Mouse (Mus musculus) heart, embryonic 10.5 days (tissue): ENCODE measurements around the gene Nudt8. TPM values are rescaled to one million over a fixed set of nuclear protein-coding genes. Genes with fewer than 3 reads are reported as not detected.

Experiments
- DNase-seq: peaks from one replicate; pipeline ENCODE4 v3.0.0-alpha.2; 2017; ENCODE audit warnings: low spot score
- H3K27ac ChIP-seq: fragments of 300-500 bp; sonication (generic); 2 replicates; pipeline ENCODE4 v1.5.1; 2016; ENCODE audit warnings: mild to moderate bottlenecking
- H3K27me3 ChIP-seq: fragments of 300-500 bp; sonication (generic); 2 replicates; pipeline ENCODE4 v1.6.1; 2016; ENCODE audit warnings: mild to moderate bottlenecking; ENCODE audit not compliant: poor library complexity, insufficient read depth, severe bottlenecking
- H3K36me3 ChIP-seq: fragments of 300-500 bp; sonication (generic); 2 replicates; pipeline ENCODE4 v1.6.1; 2016; ENCODE audit warnings: mild to moderate bottlenecking, moderate library complexity
- H3K4me1 ChIP-seq: fragments of 300-500 bp; sonication (generic); 2 replicates; pipeline ENCODE4 v1.6.1; 2016; ENCODE audit warnings: mild to moderate bottlenecking
- H3K4me3 ChIP-seq: fragments of 300-500 bp; sonication (generic); 2 replicates; pipeline ENCODE4 v1.5.1; 2016; ENCODE audit warnings: mild to moderate bottlenecking, moderate library complexity
- H3K9me3 ChIP-seq: fragments of 300-500 bp; sonication (generic); 2 replicates; pipeline ENCODE4 v1.6.1; 2016; ENCODE audit warnings: mild to moderate bottlenecking, moderate library complexity
- WGBS: fragments of 180-500 bp; shearing (Covaris S2); methylation state at CpG from one replicate; pipeline ENCODE4 v1.1.7; 2016; 5-methylcytosine and 5-hydroxymethylcytosine counted together
- polyA plus RNA-seq: library from polyadenylated mRNA; unstranded; fragments of >200 nt; fragmentation: Nextera tagmentation; extraction: Ambion mirVana; gene quantifications from 2 replicates; pipeline ENCODE4 v1.2.1, GENCODE M21; 2016

The Nudt8 gene
- polyA plus RNA-seq, 1 experiment from 2014 or later = 40.2 TPM

GRCm38 (mm10) chr19:3991562-3991961 is 8.8 kb upstream of the Nudt8 start:
- H3K27me3 ChIP-seq = 0 out of 2 replicates have a peak, but pooled peaks cover 6% of the 10 kb centered on the region
- no peaks in the 10 kb centered on the region for H3K36me3 ChIP-seq
- no peak for DNase-seq
- H3K9me3 ChIP-seq = no peaks in the 10 kb centered on the region
- H3K4me1 ChIP-seq = peaks cover 34% of the 10 kb centered on the region
- no peak overlapping the region for H3K4me3 ChIP-seq
- H3K27ac ChIP-seq = no peak overlapping the region
- WGBS = 84% methylated on average over 3 of the region's 3 CpGs

- no peak for DNase-seq
- H3K27ac ChIP-seq = no peak overlapping the region
- WGBS = 81% methylated on average over 3 of the region's 3 CpGs
- no peak overlapping the region for H3K4me3 ChIP-seq
- H3K36me3 ChIP-seq = no peaks in the 10 kb centered on the region
- no peaks in the 10 kb centered on the region for H3K9me3 ChIP-seq
- H3K27me3 ChIP-seq = 0 out of 2 replicates have a peak, but pooled peaks cover 6% of the 10 kb centered on the region
- peaks cover 33% of the 10 kb centered on the region for H3K4me1 ChIP-seq
Measured at GRCm38 (mm10) chr19:3991966-3992365, 8.4 kb upstream of the Nudt8 start.

- no peak within 1 kb of the TSS for H3K4me3 ChIP-seq
- H3K4me1 ChIP-seq = peaks cover 34% of the 10 kb centered on the region
- no peaks in the 10 kb centered on the region for H3K9me3 ChIP-seq
- H3K27ac ChIP-seq = no peak within 1 kb of the TSS
- no peak for DNase-seq
- H3K36me3 ChIP-seq = no peaks in the 10 kb centered on the region
- H3K27me3 ChIP-seq = 0 out of 2 replicates have a peak, but pooled peaks cover 6% of the 10 kb centered on the region
- WGBS = 38% methylated on average over 5 of the region's 5 CpGs
Measured at GRCm38 (mm10) chr19:3992416-3992815, 8.0 kb upstream of the Nudt8 start, which contains the start of gene Tbx10. Tbx10 (plus strand) TSS chr19:3992752.

GRCm38 (mm10) chr19:3994932-3995331 is 5.4 kb upstream of the Nudt8 start:
- DNase-seq = no peak
- Histone ChIP-seq H3K27ac (no peak overlapping the region), H3K4me1 (peaks cover 38% of the 10 kb centered on the region), H3K27me3 (0 out of 2 replicates have a peak, but pooled peaks cover 13% of the 10 kb centered on the region), H3K36me3 (no peaks in the 10 kb centered on the region), H3K9me3 (no peaks in the 10 kb centered on the region), H3K4me3 (no peak overlapping the region)
- WGBS = 67% methylated on average over 6 of the region's 6 CpGs

GRCm38 (mm10) chr19:3995505-3995904 is 4.9 kb upstream of the Nudt8 start:
- Histone ChIP-seq H3K27me3 (0 out of 2 replicates have a peak, but pooled peaks cover 13% of the 10 kb centered on the region), H3K4me3 (no peak overlapping the region), H3K4me1 (peaks cover 35% of the 10 kb centered on the region), H3K9me3 (no peaks in the 10 kb centered on the region), H3K36me3 (no peaks in the 10 kb centered on the region), H3K27ac (no peak overlapping the region)
- DNase-seq = no peak
- 95% methylated on average over 3 of the region's 3 CpGs for WGBS

- no peaks in the 10 kb centered on the region for H3K9me3 ChIP-seq
- no peak overlapping the region for H3K4me3 ChIP-seq
- WGBS = 64% methylated on average over 7 of the region's 7 CpGs
- 0 out of 2 replicates have a peak, but pooled peaks cover 9% of the 10 kb centered on the region for H3K27me3 ChIP-seq
- no peaks in the 10 kb centered on the region for H3K36me3 ChIP-seq
- no peak overlapping the region for H3K27ac ChIP-seq
- no peak for DNase-seq
- H3K4me1 ChIP-seq = peaks cover 33% of the 10 kb centered on the region
Measured at GRCm38 (mm10) chr19:3996106-3996505, 4.3 kb upstream of the Nudt8 start.

GRCm38 (mm10) chr19:3996747-3997146 is 3.6 kb upstream of the Nudt8 start:
- H3K27me3 ChIP-seq = 0 out of 2 replicates have a peak, but pooled peaks cover 7% of the 10 kb centered on the region
- H3K4me1 ChIP-seq = peaks cover 37% of the 10 kb centered on the region
- no peak for DNase-seq
- no peak overlapping the region for H3K27ac ChIP-seq
- no peak overlapping the region for H3K4me3 ChIP-seq
- no peaks in the 10 kb centered on the region for H3K9me3 ChIP-seq
- WGBS = 77% methylated on average over 8 of the region's 8 CpGs
- H3K36me3 ChIP-seq = no peaks in the 10 kb centered on the region

GRCm38 (mm10) chr19:3997231-3997630 is 3.1 kb upstream of the Nudt8 start:
- WGBS = 44% methylated on average over 8 of the region's 8 CpGs

GRCm38 (mm10) chr19:3998335-3998734 is 2.0 kb upstream of the Nudt8 start:
- Histone ChIP-seq H3K9me3 (no peaks in the 10 kb centered on the region), H3K4me3 (no peak overlapping the region), H3K27me3 (0 out of 2 replicates have a peak, but pooled peaks cover 7% of the 10 kb centered on the region), H3K4me1 (peaks cover 43% of the 10 kb centered on the region), H3K36me3 (no peaks in the 10 kb centered on the region), H3K27ac (no peak overlapping the region; the same call in 1 of the 2 replicates)
- no peak for DNase-seq
- 76% methylated on average over 8 of the region's 8 CpGs for WGBS

More at GRCm38 (mm10) chr19:3997231-3997630, 3.1 kb upstream of the Nudt8 start:
- Histone ChIP-seq H3K9me3 (no peaks in the 10 kb centered on the region), H3K27me3 (0 out of 2 replicates have a peak, but pooled peaks cover 7% of the 10 kb centered on the region), H3K27ac (no peak overlapping the region), H3K4me3 (no peak overlapping the region), H3K4me1 (peaks cover 40% of the 10 kb centered on the region), H3K36me3 (no peaks in the 10 kb centered on the region)
- no peak for DNase-seq

- H3K36me3 ChIP-seq = peaks cover 6% of the 10 kb centered on the region
- H3K4me3 ChIP-seq = peak overlapping the region; percentile 82
- peaks cover 51% of the 10 kb centered on the region for H3K4me1 ChIP-seq
- H3K27ac ChIP-seq = peak overlapping the region; percentile 97; the same call in 1 of the 2 replicates
- WGBS = 76% methylated on average over 9 of the region's 9 CpGs
- DNase-seq = no peak
- H3K27me3 ChIP-seq = 0 out of 2 replicates have a peak, but pooled peaks cover 7% of the 10 kb centered on the region
- no peaks in the 10 kb centered on the region for H3K9me3 ChIP-seq
Measured at GRCm38 (mm10) chr19:3999121-3999730, 1.2 kb upstream of the Nudt8 start.

- WGBS = 19% methylated on average over 17 of the region's 17 CpGs
- H3K27me3 ChIP-seq = 0 out of 2 replicates have a peak, but pooled peaks cover 7% of the 10 kb centered on the region
- peak overlapping the region; percentile 82 for H3K4me3 ChIP-seq
- no peaks in the 10 kb centered on the region for H3K9me3 ChIP-seq
- no peak for DNase-seq
- H3K36me3 ChIP-seq = peaks cover 23% of the 10 kb centered on the region
- H3K27ac ChIP-seq = peak overlapping the region; percentile 97
- H3K4me1 ChIP-seq = peaks cover 64% of the 10 kb centered on the region
Measured at GRCm38 (mm10) chr19:4000949-4001525, 657 bp downstream of the Nudt8 start.

GRCm38 (mm10) chr19:4001752-4002151 is 1.4 kb downstream of the Nudt8 start:
- 0 out of 2 replicates have a peak, but pooled peaks cover 7% of the 10 kb centered on the region for H3K27me3 ChIP-seq
- H3K9me3 ChIP-seq = no peaks in the 10 kb centered on the region
- peaks cover 30% of the 10 kb centered on the region for H3K36me3 ChIP-seq
- WGBS = 71% methylated on average over 5 of the region's 5 CpGs
- peak overlapping the region; percentile 97 for H3K27ac ChIP-seq
- peaks cover 63% of the 10 kb centered on the region for H3K4me1 ChIP-seq
- DNase-seq = no peak
- peak overlapping the region; percentile 82 for H3K4me3 ChIP-seq

GRCm38 (mm10) chr19:4003112-4003511 is 2.7 kb downstream of the Nudt8 start, which contains the start of gene Doc2g:
Doc2g (plus strand) TSS chr19:4003313.
- Histone ChIP-seq H3K27ac (peak within 1 kb of the TSS; percentile 97), H3K27me3 (0 out of 2 replicates have a peak, but pooled peaks cover 7% of the 10 kb centered on the region), H3K36me3 (peaks cover 44% of the 10 kb centered on the region), H3K4me1 (peaks cover 57% of the 10 kb centered on the region), H3K4me3 (peak within 1 kb of the TSS; percentile 82), H3K9me3 (no peaks in the 10 kb centered on the region)
- 63% methylated on average over 1 of the region's 1 CpGs for WGBS
- no peak for DNase-seq
